8 mouse cellular contexts compared by ENCODE assay signal in genomic region chr14:59598260-59598627, GRCm38 (mm10). TPM values are rescaled to one million over a fixed set of nuclear protein-coding genes. Genes with fewer than 3 reads are reported as not detected.
A peak's percentile ranks its signal among the peaks of the same experiment; 100 is the strongest.
DNase-seq lines count a peak whose midpoint lies in the region; ATAC-seq and TF ChIP-seq lines count a peak whose summit lies in the region.

No protein-coding gene starts in this region.

- peak overlapping the region; percentile 78 for H3K9ac ChIP-seq in liver, embryonic 12.5 days
- peak overlapping the region; percentile 92 for H3K9ac ChIP-seq in stomach, postnatal 0 days (ENCODE audit: low read length)

- peaks cover 4% of the 10 kb centered on the region; the same call in 1 of the 2 replicates for H3K4me1 ChIP-seq in testis, adult 2 months (ENCODE audit: control insufficient read depth, insufficient read depth, low read length)
- peaks cover 14% of the 10 kb centered on the region for H3K4me1 ChIP-seq in liver, embryonic 12.5 days
- H3K4me1 ChIP-seq in stomach, postnatal 0 days (replicated peaks; ENCODE audit: control insufficient read depth, insufficient read depth) = 0 out of 2 replicates have a peak, but pooled peaks cover 3% of the 10 kb centered on the region

- no peak for DNase-seq in gastrocnemius, adult 2 months
- no peak for DNase-seq in gastrocnemius, postnatal 25 days
- DNase-seq in testis, postnatal 14 days (ENCODE audit: low spot score) = no peak
- DNase-seq in stomach, postnatal 0 days (ENCODE audit: low spot score) = no peak
- no peak for DNase-seq in thymus, adult 18-20 months
- DNase-seq in adrenal gland, adult 2 months = no peak

- WGBS in liver, embryonic 12.5 days (ENCODE audit: insufficient replicate concordance) = 4% methylated on average over 8 of the region's 8 CpGs
- 3% methylated on average over 8 of the region's 8 CpGs for WGBS in stomach, postnatal 0 days

- no peak for TF ChIP-seq EP300 in stomach, postnatal 0 days (optimal IDR thresholded peaks at IDR 0.05)

- TF ChIP-seq CTCF in gastrocnemius, adult 2 months (IDR thresholded peaks at IDR 0.05) = no peak
- TF ChIP-seq CTCF in testis, adult 2 months (IDR thresholded peaks at IDR 0.05; ENCODE audit: control insufficient read depth, insufficient read depth, insufficient replicate concordance, low read depth, low read length) = no peak
- TF ChIP-seq CTCF in stomach, postnatal 0 days (IDR thresholded peaks at IDR 0.05; ENCODE audit: low read depth) = no peak

- intact Hi-C loops in gastrocnemius, adult 2 months (cut with DNase I) = no loop called here

- H3K27me3 ChIP-seq in testis, adult 2 months (ENCODE audit: control insufficient read depth, insufficient read depth, low read length) = no peaks in the 10 kb centered on the region
- peaks cover 8% of the 10 kb centered on the region; the same call in 1 of the 2 replicates for H3K27me3 ChIP-seq in liver, embryonic 12.5 days (replicated peaks)
- H3K27me3 ChIP-seq in stomach, postnatal 0 days (ENCODE audit: control insufficient read depth, insufficient read depth, low read length) = no peaks in the 10 kb centered on the region

- H3K4me2 ChIP-seq in liver, embryonic 12.5 days = peak overlapping the region; percentile 89
- H3K4me2 ChIP-seq in stomach, postnatal 0 days (replicated peaks; ENCODE audit: low read depth) = peak overlapping the region; percentile 61

- H3K36me3 ChIP-seq in testis, adult 2 months (ENCODE audit: control insufficient read depth, insufficient read depth, low read length) = no peaks in the 10 kb centered on the region
- H3K36me3 ChIP-seq in liver, embryonic 12.5 days = peaks cover 18% of the 10 kb centered on the region; the same call in 1 of the 2 replicates
- no peaks in the 10 kb centered on the region for H3K36me3 ChIP-seq in stomach, postnatal 0 days (ENCODE audit: control insufficient read depth, insufficient read depth, low read length)

- peak overlapping the region; percentile 99 for H3K27ac ChIP-seq in gastrocnemius, adult 2 months
- peak overlapping the region; percentile 78 for H3K27ac ChIP-seq in testis, adult 2 months (ENCODE audit: control insufficient read depth, insufficient read depth, low read depth, low read length)
- peak overlapping the region; percentile 74 for H3K27ac ChIP-seq in liver, embryonic 12.5 days
- peak overlapping the region; percentile 65; the same call in 1 of the 2 replicates for H3K27ac ChIP-seq in stomach, postnatal 0 days (replicated peaks)

- ATAC-seq in liver, embryonic 12.5 days = peak; percentile 29; the same call in 1 of the 2 replicates
- peak; percentile 16; the same call in 1 of the 2 replicates for ATAC-seq in stomach, postnatal 0 days (ENCODE audit: low FRiP score, low TSS enrichment)

- peak overlapping the region; percentile 90 for H3K4me3 ChIP-seq in gastrocnemius, adult 2 months
- peak overlapping the region; percentile 89 for H3K4me3 ChIP-seq in testis, adult 2 months (ENCODE audit: control insufficient read depth, low read depth, low read length)
- peak overlapping the region; percentile 93 for H3K4me3 ChIP-seq in liver, embryonic 12.5 days
- H3K4me3 ChIP-seq in stomach, postnatal 0 days (ENCODE audit: low read depth, low read length) = peak overlapping the region; percentile 83

- no peak for TF ChIP-seq POLR2A in testis, adult 2 months (IDR thresholded peaks at IDR 0.05; ENCODE audit: control insufficient read depth, low read depth, low read length)

- no peaks in the 10 kb centered on the region for H3K9me3 ChIP-seq in liver, embryonic 12.5 days (replicated peaks)
- no peaks in the 10 kb centered on the region for H3K9me3 ChIP-seq in stomach, postnatal 0 days (ENCODE audit: control insufficient read depth, low read length)

RNA-seq across cellular contexts. Expression of gene Cdadc1, which starts 0.5 kb away (rescaled TPM):
- total RNA-seq in gastrocnemius, adult 2 months (2021) = 10 to 100 TPM; 29.4 to 36.3 TPM
- total RNA-seq in gastrocnemius, postnatal 25 days (2021) = 10 to 100 TPM; 28.2 to 40.7 TPM
- 5.8 and 8.7 TPM in 2 replicates for polyA plus RNA-seq in testis, adult 2 months (2012; rRNA removed)
- 20.2 and 23.1 TPM in 2 replicates for polyA plus RNA-seq in liver, embryonic 12.5 days (2016; fragmentation: Nextera tagmentation; extraction: Ambion mirVana)
- 24.2 and 25.1 TPM in 2 replicates for polyA plus RNA-seq in stomach, postnatal 0 days (2015; fragmentation: Nextera tagmentation; extraction: Ambion mirVana)
- total RNA-seq in adrenal gland, adult 2 months (2021) = 10 to 100 TPM; 55.9 to 68.2 TPM
- 2.2 and 3.7 TPM in 2 replicates for polyA plus RNA-seq in adrenal gland, adult 2 months (2012; rRNA removed)

RNA-seq across cellular contexts. Expression of gene Shisa2, which starts 26.9 kb away (rescaled TPM):
- 10 to 100 TPM; 70.6 to 96.6 TPM for total RNA-seq in gastrocnemius, adult 2 months (2021)
- total RNA-seq in gastrocnemius, postnatal 25 days (2021) = 10 to 100 TPM; 65.1 to 85.6 TPM
- 1.9 and 2.0 TPM in 2 replicates for polyA plus RNA-seq in testis, adult 2 months (2012; rRNA removed)
- polyA plus RNA-seq in liver, embryonic 12.5 days (2016; fragmentation: Nextera tagmentation; extraction: Ambion mirVana) = 3.0 and 3.6 TPM in 2 replicates
- 4.4 and 4.8 TPM in 2 replicates for polyA plus RNA-seq in stomach, postnatal 0 days (2015; fragmentation: Nextera tagmentation; extraction: Ambion mirVana)
- 1 to 10 TPM in 1 of 2 experiments, under 1 TPM in 1; 0.72 to 1.3 TPM for total RNA-seq in adrenal gland, adult 2 months (2021)
- 3.4 and 3.9 TPM in 2 replicates for polyA plus RNA-seq in adrenal gland, adult 2 months (2012; rRNA removed)
